Mouse (Mus musculus) gonadal fat pad, adult 2 months (tissue): ENCODE data around the gene Zbed4. TPM values are rescaled to one million over a fixed set of nuclear protein-coding genes. Genes with fewer than 3 reads are reported as not detected.

ENCODE experiments used
- polyA plus RNA-seq: library from polyadenylated mRNA; depleted of rRNA; stranded (reverse); fragments of >200 nt; gene quantifications from 2 replicates; pipeline ENCODE4 v1.2.3, GENCODE M21; 2012; rRNA removed

Zbed4 gene
- polyA plus RNA-seq, 1 experiment: 5.2 TPM

Other genes with a start within 250 kb of the Zbed4 start
- gene Zdhhc25, start 151.4 kb upstream of the Zbed4 start, polyA plus RNA-seq: 0.57 and 1.2 TPM in 2 replicates
- gene Brd1, start 17.4 kb upstream of the Zbed4 start, polyA plus RNA-seq: 12.9 and 21.2 TPM in 2 replicates
- gene Alg12, start 67.7 kb downstream of the Zbed4 start, polyA plus RNA-seq: 17.9 and 19.6 TPM in 2 replicates
- gene Creld2, start 68.0 kb downstream of the Zbed4 start, polyA plus RNA-seq: 106 and 153 TPM in 2 replicates
- gene Pim3, start 110.5 kb downstream of the Zbed4 start, polyA plus RNA-seq: 51.8 and 58.9 TPM in 2 replicates
- gene Ttll8, start 202.8 kb downstream of the Zbed4 start, polyA plus RNA-seq: 0.45 and 0.82 TPM in 2 replicates
- gene Mlc1, start 227.3 kb downstream of the Zbed4 start, polyA plus RNA-seq: 0.26 and 0.70 TPM in 2 replicates
- gene Mov10l1, start 231.2 kb downstream of the Zbed4 start, polyA plus RNA-seq: 0.11 and 0.15 TPM in 2 replicates